Mouse (Mus musculus): ENCODE measurements around the gene Ehhadh. TPM values are rescaled to one million over a fixed set of nuclear protein-coding genes. Genes with fewer than 3 reads are reported as not detected.

Ehhadh gene
- polyA plus RNA-seq, 1 experiment from 2014 or later = 1.5 TPM

- Histone ChIP-seq H3K4me3 (ENCODE audit: low read depth, low read length) (no peak overlapping the region), H3K4me1 (replicated peaks; ENCODE audit: control insufficient read depth, insufficient read depth, low read length) (no peaks in the 10 kb centered on the region; the same call in 1 of the 2 replicates), H3K36me3 (ENCODE audit: control insufficient read depth, insufficient read depth, low read length) (no peaks in the 10 kb centered on the region), H3K9me3 (ENCODE audit: control insufficient read depth, low read length) (no peaks in the 10 kb centered on the region), H3K27me3 (ENCODE audit: control insufficient read depth, insufficient read depth, low read length) (no peaks in the 10 kb centered on the region), H3K27ac (ENCODE audit: low read depth, low read length) (no peak overlapping the region), H3K4me2 (ENCODE audit: low read depth, low read length, severe bottlenecking) (no peak overlapping the region), H3K9ac (ENCODE audit: low read length) (no peak overlapping the region)
- ATAC-seq (replicated peaks; ENCODE audit: low FRiP score) (no peak), DNase-seq (ENCODE audit: low spot score) (no peak)
- 45% methylated on average over 5 of the region's 5 CpGs for WGBS
Measured at GRCm38 (mm10) chr16:21829711-21830110, 42.1 kb upstream of the Ehhadh start.

GRCm38 (mm10) chr16:21827581-21827980, 40.0 kb upstream of the Ehhadh start:
- DNase-seq (ENCODE audit: low spot score) (no peak), ATAC-seq (replicated peaks; ENCODE audit: low FRiP score) (no peak)
- 79% methylated on average over 4 of the region's 4 CpGs for WGBS
- Histone ChIP-seq H3K36me3 (ENCODE audit: control insufficient read depth, insufficient read depth, low read length) (no peaks in the 10 kb centered on the region), H3K4me2 (ENCODE audit: low read depth, low read length, severe bottlenecking) (no peak overlapping the region), H3K27ac (ENCODE audit: low read depth, low read length) (no peak overlapping the region), H3K9me3 (ENCODE audit: control insufficient read depth, low read length) (no peaks in the 10 kb centered on the region), H3K4me1 (replicated peaks; ENCODE audit: control insufficient read depth, insufficient read depth, low read length) (no peaks in the 10 kb centered on the region; the same call in 1 of the 2 replicates), H3K27me3 (ENCODE audit: control insufficient read depth, insufficient read depth, low read length) (no peaks in the 10 kb centered on the region), H3K4me3 (ENCODE audit: low read depth, low read length) (no peak overlapping the region), H3K9ac (ENCODE audit: low read length) (no peak overlapping the region)

DNA sequence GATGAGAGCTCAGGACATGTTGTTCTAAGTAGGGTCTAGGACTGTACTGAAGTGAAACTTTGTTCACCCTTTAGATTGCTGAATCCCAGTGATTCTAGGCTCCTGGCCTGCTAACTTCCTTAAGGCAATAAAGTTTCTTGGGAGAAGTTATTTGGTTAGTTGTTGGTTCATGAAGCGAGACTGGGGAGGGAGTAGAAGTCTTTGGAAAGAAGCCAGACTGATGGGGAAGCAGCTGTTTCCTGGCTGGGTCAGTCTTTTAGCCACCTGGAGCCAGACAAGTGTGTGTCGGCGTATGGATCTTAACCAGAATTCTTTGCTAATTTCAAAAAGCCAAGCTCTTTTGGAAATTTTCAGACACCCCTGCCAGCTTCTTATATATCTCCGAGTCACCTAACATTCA, 39.5 kb upstream of the Ehhadh start:
- 85% methylated on average over 4 of the region's 4 CpGs for WGBS
- no peak overlapping the region for H3K27ac ChIP-seq (ENCODE audit: low read depth, low read length)
- no peaks in the 10 kb centered on the region for H3K9me3 ChIP-seq (ENCODE audit: control insufficient read depth, low read length)
- H3K4me3 ChIP-seq (ENCODE audit: low read depth, low read length) = no peak overlapping the region
- H3K9ac ChIP-seq (ENCODE audit: low read length) = no peak overlapping the region
- DNase-seq (ENCODE audit: low spot score) (no peak), ATAC-seq (replicated peaks; ENCODE audit: low FRiP score) (no peak)
- H3K36me3 ChIP-seq (ENCODE audit: control insufficient read depth, insufficient read depth, low read length) = no peaks in the 10 kb centered on the region
- H3K4me2 ChIP-seq (ENCODE audit: low read depth, low read length, severe bottlenecking) = no peak overlapping the region
- H3K27me3 ChIP-seq (ENCODE audit: control insufficient read depth, insufficient read depth, low read length) = no peaks in the 10 kb centered on the region
- H3K4me1 ChIP-seq (replicated peaks; ENCODE audit: control insufficient read depth, insufficient read depth, low read length) = no peaks in the 10 kb centered on the region; the same call in 1 of the 2 replicates

DNA sequence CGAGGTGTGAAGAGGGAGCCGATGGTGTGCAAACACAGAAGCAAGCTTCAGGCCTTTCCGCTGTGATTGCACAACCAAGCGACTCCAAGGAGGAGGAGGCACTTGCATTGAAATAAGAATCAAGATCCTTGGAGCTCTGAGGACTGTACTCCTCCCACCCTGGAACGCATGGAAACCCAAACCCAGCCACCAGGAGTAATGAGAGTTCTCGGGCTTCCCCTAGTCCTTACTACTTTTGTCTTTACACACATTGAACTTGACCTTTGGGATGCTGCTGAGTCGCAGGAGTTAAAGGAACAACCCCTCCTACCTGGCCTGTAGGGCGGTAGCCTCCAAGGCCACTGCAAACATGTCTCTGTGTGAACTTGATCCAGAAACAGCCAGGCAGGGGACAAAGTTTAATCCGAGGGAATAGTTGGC, 38.0 kb upstream of the Ehhadh start:
- H3K27ac ChIP-seq (ENCODE audit: low read depth, low read length) = no peak overlapping the region
- no peaks in the 10 kb centered on the region for H3K9me3 ChIP-seq (ENCODE audit: control insufficient read depth, low read length)
- no peaks in the 10 kb centered on the region; the same call in 1 of the 2 replicates for H3K4me1 ChIP-seq (replicated peaks; ENCODE audit: control insufficient read depth, insufficient read depth, low read length)
- WGBS = 77% methylated on average over 9 of the region's 9 CpGs
- no peaks in the 10 kb centered on the region for H3K27me3 ChIP-seq (ENCODE audit: control insufficient read depth, insufficient read depth, low read length)
- H3K4me3 ChIP-seq (ENCODE audit: low read depth, low read length) = no peak overlapping the region
- H3K4me2 ChIP-seq (ENCODE audit: low read depth, low read length, severe bottlenecking) = no peak overlapping the region
- ATAC-seq (replicated peaks; ENCODE audit: low FRiP score) (no peak), DNase-seq (ENCODE audit: low spot score) (no peak)
- no peaks in the 10 kb centered on the region for H3K36me3 ChIP-seq (ENCODE audit: control insufficient read depth, insufficient read depth, low read length)
- no peak overlapping the region for H3K9ac ChIP-seq (ENCODE audit: low read length)

DNA sequence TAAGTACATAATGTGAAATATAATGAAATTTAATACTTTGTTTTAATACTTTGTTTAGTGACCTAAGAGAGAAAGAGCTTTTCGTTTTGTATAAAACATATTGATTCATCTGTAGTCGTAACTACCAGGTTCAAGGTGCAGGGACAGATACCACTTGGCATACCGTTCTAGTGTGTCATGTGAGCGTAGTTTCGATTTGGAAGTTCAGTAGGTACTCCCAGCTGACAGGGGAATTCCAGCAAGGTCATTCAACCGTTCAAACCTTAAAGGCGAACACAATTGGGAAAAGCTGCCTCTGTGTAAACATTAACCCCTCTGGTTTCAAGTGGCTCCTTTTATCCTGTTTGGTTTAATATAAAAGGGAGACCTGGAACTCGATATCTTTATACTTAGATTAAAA, 31.0 kb upstream of the Ehhadh start:
- no peak for DNase-seq (ENCODE audit: low spot score)
- no peak overlapping the region for H3K4me2 ChIP-seq (ENCODE audit: low read depth, low read length, severe bottlenecking)
- H3K27ac ChIP-seq (ENCODE audit: low read depth, low read length) = no peak overlapping the region
- H3K36me3 ChIP-seq (ENCODE audit: control insufficient read depth, insufficient read depth, low read length) = no peaks in the 10 kb centered on the region
- WGBS = 62% methylated on average over 8 of the region's 8 CpGs
- H3K9me3 ChIP-seq (ENCODE audit: control insufficient read depth, low read length) = no peaks in the 10 kb centered on the region
- no peak overlapping the region for H3K9ac ChIP-seq (ENCODE audit: low read length)
- no peaks in the 10 kb centered on the region for H3K4me1 ChIP-seq (replicated peaks; ENCODE audit: control insufficient read depth, insufficient read depth, low read length)
- no peak overlapping the region for H3K4me3 ChIP-seq (ENCODE audit: low read depth, low read length)
- no peaks in the 10 kb centered on the region for H3K27me3 ChIP-seq (ENCODE audit: control insufficient read depth, insufficient read depth, low read length)
- ATAC-seq (replicated peaks; ENCODE audit: low FRiP score) = no peak

DNA sequence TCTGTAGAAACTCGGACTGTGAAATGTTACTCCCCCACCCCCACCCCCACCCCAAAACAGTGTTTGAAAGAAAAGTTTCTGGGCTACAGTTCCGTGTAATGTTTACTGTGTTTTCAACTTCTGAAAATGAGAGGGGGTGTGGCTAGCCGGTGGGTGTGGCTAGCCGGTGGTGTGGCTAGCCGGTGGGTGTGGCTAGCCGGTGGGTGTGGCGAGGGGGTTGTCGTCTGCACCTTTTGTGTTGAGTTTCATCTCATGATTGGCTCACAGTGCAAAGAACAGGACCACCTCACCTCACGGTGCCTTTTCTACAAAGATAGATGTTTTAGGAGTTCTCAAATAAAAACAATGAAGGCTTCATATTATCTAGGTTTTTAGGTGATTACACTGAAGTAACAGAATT, 30.5 kb upstream of the Ehhadh start:
- H3K27me3 ChIP-seq (ENCODE audit: control insufficient read depth, insufficient read depth, low read length) = no peaks in the 10 kb centered on the region

DNA sequence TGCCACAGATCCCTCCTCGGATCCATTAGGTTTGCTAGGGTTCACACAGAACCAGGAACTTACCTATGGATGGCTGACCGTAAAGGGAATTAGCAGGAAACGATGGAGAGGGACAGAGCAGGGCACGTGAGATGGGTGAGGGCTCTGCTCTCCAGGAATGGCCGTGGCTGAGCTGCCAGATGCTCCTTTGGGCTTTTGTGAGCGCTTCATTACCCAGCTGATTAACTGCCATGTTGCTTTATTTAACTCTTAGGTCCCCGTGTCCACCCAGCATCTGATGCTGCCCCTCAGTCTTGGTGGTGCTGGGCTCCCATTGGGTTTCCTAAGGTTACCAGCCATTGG, 28.0 kb upstream of the Ehhadh start:
- Histone ChIP-seq H3K9ac (ENCODE audit: low read length) (no peak overlapping the region), H3K4me1 (replicated peaks; ENCODE audit: control insufficient read depth, insufficient read depth, low read length) (no peaks in the 10 kb centered on the region), H3K4me2 (ENCODE audit: low read depth, low read length, severe bottlenecking) (no peak overlapping the region), H3K27ac (ENCODE audit: low read depth, low read length) (no peak overlapping the region), H3K36me3 (ENCODE audit: control insufficient read depth, insufficient read depth, low read length) (no peaks in the 10 kb centered on the region), H3K27me3 (ENCODE audit: control insufficient read depth, insufficient read depth, low read length) (no peaks in the 10 kb centered on the region), H3K9me3 (ENCODE audit: control insufficient read depth, low read length) (no peaks in the 10 kb centered on the region), H3K4me3 (ENCODE audit: low read depth, low read length) (no peak overlapping the region)
- DNase-seq (ENCODE audit: low spot score) = no peak
- no peak for ATAC-seq (replicated peaks; ENCODE audit: low FRiP score)
- WGBS = 60% methylated on average over 7 of the region's 7 CpGs

More for the DNA sequence above, 30.5 kb upstream of the Ehhadh start:
- Histone ChIP-seq H3K27ac (ENCODE audit: low read depth, low read length) (no peak overlapping the region), H3K9ac (ENCODE audit: low read length) (no peak overlapping the region), H3K4me1 (replicated peaks; ENCODE audit: control insufficient read depth, insufficient read depth, low read length) (no peaks in the 10 kb centered on the region), H3K4me3 (ENCODE audit: low read depth, low read length) (no peak overlapping the region), H3K9me3 (ENCODE audit: control insufficient read depth, low read length) (no peaks in the 10 kb centered on the region), H3K36me3 (ENCODE audit: control insufficient read depth, insufficient read depth, low read length) (no peaks in the 10 kb centered on the region), H3K4me2 (ENCODE audit: low read depth, low read length, severe bottlenecking) (no peak overlapping the region)
- DNase-seq (ENCODE audit: low spot score) = no peak
- 52% methylated on average over 9 of the region's 9 CpGs for WGBS
- ATAC-seq (replicated peaks; ENCODE audit: low FRiP score) = no peak

DNA sequence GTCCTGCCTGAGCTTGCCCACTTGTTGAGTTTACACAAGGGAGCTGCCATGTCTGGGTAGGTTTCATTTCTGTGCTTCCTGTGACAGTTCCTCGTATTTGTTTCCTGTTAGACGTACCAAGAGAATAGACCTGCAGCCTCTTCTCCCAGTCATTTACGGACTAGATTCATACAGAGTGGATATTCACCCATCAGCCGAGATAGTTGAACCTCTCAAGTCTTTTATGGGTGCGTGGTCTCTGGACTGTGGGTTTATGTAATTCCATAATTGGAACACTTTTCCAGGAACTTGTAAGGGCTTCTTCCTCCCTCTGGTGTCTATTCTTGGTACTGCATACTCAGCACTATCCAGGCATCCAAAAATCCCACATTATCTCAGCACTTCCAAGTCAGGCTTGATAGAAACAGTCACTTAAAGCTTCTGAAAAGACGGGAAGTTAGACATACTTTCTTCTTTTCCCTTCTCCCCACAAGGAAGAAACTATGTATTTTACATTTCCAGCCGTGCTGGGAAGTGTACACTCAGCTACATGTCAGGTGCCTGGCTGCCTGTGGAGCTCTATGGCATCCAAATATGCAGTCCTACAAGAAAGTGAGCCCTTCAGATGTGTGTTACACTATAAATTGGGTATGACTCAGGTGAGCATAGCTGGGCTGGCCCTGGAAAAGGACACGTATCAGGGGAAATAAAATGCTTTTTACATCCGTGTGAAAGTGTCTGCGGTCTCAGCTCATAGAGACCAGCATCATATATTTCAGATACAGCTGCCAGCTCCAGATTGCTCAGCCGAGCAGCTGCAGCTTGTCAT, 27.5 kb upstream of the Ehhadh start:
- no peaks in the 10 kb centered on the region for H3K36me3 ChIP-seq (ENCODE audit: control insufficient read depth, insufficient read depth, low read length)
- ATAC-seq (replicated peaks; ENCODE audit: low FRiP score) (no peak), DNase-seq (ENCODE audit: low spot score) (peak; percentile 57)
- no peak overlapping the region for H3K27ac ChIP-seq (ENCODE audit: low read depth, low read length)
- H3K9ac ChIP-seq (ENCODE audit: low read length) = no peak overlapping the region
- WGBS = 75% methylated on average over 11 of the region's 11 CpGs
- no peaks in the 10 kb centered on the region for H3K27me3 ChIP-seq (ENCODE audit: control insufficient read depth, insufficient read depth, low read length)
- H3K9me3 ChIP-seq (ENCODE audit: control insufficient read depth, low read length) = no peaks in the 10 kb centered on the region
- H3K4me2 ChIP-seq (ENCODE audit: low read depth, low read length, severe bottlenecking) = no peak overlapping the region
- no peaks in the 10 kb centered on the region for H3K4me1 ChIP-seq (replicated peaks; ENCODE audit: control insufficient read depth, insufficient read depth, low read length)
- no peak overlapping the region for H3K4me3 ChIP-seq (ENCODE audit: low read depth, low read length)

Measured in forebrain, embryonic 11.5 days (tissue).